Mouse (Mus musculus): ENCODE measurements at regions not wholly inside any gene's neighbourhood (a gene's known extent, or its start where the extent isn't known, plus 50 kb on each side); places are given as distances from the start of the nearest gene placed in this dataset.
"Not testable (repeated sequence)": the region's sequence is repeated elsewhere in the genome, so short reads cannot be mapped to it uniquely, and the experiment has no call there.

DNA sequence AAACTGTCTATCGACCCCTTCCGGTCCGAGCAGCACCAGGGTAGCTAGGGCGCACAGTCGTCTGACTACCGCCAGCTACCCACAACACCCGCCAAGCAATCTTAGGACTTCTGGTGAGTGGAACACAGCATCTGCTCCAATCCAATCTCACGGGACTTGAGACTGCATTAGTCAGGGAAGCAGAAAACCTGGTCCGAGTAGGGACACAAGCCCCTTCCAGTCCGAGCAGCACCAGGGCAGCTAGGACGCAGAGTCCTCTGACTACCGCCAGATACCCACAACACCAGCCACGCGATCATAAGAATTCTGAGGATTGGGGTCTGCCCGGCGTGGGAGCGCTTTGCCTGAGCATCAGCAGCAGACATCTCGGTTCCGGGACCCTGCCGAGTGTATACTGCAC lies 79.6 kb downstream of the Gm10715 start:
- DNase-seq (ENCODE audit: low spot score), result not testable (repeated sequence)

DNA sequence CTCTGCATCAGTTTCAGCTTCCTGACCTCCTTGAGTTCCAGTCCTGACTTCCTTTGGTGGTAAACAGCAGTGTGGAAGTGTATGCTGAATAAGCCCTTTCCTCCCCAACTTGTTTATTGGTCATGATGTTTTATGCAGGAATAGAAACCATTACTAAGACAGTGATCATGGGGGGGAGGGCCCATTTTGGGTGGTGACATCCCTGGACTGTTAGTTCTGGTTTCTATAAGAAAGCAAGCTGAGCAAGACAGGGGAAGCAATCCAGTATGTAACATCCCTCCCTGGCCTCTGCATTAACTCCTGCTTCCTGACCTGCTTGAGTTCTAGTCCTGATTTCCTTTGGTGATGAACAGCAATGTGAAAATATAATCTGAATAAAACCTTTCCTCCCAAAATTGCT lies 124.5 kb downstream of the Gm10715 start:
- DNase-seq (ENCODE audit: low spot score), result no peak

DNA sequence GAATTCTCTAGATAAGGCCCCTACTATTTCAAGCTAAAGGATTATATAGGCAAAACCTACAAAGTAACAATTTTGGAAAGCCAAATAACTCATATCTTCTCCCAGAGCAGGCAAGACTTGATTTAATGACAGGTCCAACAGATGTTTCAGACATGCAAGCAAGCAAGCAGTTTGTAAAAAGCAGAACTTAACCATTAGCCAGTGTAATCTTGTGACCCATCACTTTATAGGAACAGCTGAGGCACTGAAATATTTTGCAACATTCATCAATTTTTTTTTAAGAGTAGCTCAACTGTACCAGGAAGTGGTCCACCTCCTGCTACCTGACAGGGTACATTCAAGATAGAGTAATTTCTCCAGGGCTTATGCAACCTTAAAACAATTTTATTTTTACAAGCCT lies 147.7 kb downstream of the Gm10715 start:
- no peak for DNase-seq (ENCODE audit: low spot score)

DNA sequence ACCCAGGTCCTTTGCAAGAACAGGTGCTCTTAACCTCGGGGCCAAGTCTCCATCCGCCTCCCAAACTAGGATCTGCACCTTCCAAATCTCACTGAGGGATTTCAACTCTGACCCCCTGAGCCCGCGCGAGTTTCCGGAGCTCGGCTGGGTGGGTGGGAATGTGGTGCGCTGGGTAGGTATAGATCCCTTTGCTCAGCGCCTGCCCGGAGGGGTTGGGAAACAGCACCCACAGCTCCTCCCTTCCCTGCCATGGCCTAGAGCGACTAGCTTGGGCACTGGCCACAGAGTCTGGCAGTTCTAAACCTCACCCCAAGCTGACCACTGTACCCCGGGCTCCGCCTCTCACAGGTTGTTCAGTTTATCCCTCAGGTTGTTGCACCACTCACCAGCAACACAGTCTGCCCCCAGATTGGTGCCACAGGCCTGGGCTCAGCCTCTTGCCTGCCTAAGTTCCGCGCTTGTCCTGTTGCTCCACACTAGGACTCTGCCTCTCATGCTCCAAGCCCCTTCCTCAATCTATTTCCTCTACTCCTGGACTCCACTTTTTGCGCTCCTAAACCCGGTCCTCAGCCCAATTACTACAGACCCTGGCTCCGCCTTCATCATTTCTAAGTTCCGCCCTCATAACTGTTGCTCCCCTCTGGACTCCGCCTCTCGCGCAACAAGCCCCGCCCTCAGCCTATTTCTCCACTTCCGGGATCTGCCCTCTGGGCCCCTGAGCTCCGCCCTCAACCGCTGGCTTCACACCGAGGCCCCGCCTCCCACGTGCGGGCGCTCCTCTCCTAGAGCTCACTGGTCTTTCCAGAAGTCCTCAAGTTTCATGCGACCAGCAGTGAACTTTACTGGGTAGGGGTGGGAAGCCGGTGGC lies 135.6 kb upstream of the Alkbh8 start:
- DNase-seq (ENCODE audit: low spot score), result no peak

DNA sequence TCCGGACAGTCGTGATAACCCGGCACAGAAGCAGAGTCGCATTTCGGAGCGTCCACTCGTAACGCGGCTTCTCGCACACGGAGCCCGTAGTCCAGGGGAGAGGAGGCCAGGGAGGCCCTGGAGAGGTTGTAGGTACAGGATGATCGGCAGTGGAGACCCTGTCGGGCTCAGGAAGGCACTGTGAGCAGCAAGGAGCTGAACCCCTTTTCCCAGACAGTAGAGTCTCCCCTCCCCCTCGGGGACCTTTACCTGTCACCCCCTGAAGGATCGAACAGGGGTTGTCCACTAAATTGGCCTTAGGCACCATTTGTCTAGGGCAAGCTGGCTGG lies 135.0 kb upstream of the Alkbh8 start:
- not testable (repeated sequence) for DNase-seq (ENCODE audit: low spot score)

DNA sequence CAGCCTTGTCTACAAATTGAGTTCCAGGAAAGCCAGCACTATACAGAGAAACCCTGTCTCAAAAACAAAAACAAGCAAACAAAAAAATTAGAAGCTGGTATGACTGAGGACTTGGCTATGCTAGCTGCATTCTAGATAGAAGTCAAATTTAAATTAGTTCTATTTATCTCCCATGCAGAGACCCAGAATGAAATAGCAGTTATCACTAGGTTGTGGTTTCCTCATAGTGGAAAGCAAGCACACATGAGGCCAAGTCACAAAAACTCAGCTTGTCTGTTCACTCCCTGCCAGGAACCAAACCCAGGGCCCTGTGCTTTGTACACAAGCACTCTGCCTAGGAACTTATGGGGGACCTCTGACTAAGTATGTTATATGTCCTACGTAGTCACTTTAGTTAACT lies 126.8 kb upstream of the Alkbh8 start:
- not testable (repeated sequence) for DNase-seq (ENCODE audit: low spot score)

DNA sequence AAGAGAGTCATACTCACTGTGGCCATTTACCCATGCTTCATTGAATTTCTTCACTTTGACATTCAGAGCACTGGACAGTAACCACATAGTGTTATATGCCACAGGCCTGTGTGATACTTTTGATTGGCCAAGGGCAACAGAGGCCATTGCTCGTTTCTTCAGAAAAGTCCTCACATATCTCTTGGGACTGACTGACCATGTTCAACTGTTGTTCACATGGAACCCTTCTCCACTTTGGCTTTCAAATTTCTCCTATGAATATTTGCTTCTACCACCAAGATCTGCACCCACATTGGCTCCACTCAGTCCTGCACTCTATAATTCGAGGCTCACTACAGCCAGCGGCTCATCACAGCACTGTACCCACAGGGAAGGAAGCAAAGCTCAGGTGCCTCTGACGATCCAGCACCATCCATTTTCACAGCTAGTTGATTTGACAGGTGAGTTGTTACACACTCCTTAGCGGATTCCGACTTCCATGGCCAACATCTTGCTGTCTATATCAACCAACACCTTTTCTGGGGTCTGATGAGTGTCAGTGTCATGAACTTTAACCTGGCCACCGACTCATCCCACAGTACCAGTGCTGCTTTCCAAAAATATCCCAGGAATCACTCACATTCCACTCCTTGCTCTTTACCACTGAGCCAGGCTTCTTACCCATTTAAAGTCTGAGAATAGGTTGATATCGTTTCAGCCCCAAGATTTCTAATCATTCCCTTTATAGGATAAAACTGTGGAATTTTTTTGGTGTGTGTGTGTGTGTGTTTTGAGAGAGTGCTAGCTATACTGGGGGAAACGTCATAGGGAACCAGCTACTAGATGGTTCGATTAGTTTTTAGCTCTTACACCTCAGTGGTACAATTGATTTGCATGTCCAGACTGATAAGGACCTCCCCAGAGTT lies 76.3 kb upstream of the Alkbh8 start:
- DNase-seq (ENCODE audit: low spot score), result peak; percentile 49

DNA sequence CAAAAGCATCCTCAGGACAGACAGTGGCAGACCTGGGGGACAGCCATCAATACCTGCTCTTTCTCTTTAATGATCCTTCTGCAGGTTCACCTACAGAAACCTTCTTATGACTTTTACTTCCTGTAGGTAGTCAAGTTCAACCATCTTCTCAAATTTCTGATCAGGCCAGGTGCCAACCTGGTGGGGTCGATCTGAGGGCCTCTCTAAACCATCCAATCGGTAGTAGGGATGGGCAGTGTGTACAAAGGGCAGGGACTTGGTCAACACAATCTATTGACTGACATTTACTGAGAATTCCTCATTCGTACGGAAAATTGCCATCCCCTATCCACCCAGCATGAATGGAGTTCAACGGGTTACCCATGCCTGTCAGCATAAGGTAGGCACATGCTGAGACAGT lies 74.8 kb upstream of the Alkbh8 start:
- no peak for DNase-seq (ENCODE audit: low spot score)

DNA sequence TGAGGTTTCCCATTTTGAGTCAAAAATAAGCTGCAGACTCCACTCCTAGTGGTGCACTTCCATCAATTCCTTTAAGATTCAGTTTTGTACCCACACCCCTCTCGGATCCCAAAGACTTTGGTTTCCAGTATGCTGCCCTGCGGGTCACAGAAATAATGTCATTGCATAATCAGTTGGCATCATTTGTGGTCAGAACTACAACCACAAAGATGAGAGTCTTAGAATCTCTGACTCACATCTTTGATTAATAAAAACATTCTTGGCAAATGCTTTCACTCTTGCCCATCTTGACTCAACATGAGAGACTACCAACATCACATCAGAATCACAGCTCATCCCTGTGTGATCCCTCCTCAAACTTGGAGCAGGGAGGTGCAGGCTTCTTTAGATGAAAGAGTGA lies 74.1 kb upstream of the Alkbh8 start:
- no peak for DNase-seq (ENCODE audit: low spot score)

DNA sequence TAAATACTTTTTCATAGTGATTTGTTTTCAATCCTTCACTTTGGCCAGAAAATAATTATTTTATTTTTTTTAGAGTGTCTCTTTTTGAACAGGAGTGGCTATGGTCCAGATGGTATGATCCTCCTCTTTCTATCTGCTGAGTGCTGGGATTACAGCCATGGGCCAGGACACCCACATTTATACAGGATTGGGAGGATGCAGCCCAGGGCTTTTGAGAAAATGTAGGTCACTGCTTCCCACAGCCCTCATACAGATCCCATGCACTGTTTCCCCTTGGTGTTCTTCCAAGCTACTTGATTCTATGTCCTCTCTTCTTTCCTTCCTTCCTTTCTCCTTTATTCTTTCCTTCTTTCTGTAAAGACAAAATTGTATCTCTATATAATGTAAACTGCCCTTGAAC lies 70.5 kb upstream of the Alkbh8 start:
- DNase-seq (ENCODE audit: low spot score), result no peak

DNA sequence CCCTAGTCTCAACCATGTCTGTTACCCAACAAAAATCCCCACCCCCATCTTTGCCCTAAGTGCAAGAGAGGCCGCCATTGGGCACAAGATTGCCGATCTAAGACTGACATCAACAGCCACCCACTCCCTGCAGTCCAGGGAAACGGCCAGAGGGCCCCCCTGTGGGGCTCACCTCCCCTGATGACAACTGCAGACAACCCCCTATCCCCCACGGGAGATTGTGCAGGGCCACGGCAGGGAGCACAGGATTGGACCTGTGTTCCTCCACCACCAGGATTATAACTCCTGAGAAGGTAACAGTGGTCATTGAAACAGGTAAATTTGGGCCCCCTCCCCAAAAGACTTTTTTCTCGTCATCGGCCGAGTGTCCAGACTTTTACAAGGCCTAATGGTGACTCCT lies 54.4 kb upstream of the Alkbh8 start:
- DNase-seq (ENCODE audit: low spot score), result not testable (repeated sequence)

DNA sequence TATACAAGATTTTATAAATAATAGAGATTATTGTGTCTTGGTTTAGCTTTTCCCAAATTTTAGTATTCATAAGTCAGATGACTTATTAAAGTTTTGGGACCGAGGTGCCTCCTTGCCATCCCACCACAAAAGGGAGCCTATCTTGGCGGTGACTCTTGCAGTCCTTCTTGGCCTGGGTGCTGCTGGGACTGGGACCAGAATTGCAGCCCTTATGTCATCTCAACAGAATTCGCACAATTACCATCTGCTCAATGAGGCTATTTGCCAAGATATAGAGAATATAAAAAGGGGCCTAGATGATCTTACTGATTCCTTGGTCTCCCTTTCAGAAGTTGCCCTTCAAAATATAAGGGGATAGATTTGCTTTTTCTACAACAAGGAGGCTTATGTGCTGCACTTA lies 53.0 kb upstream of the Alkbh8 start:
- DNase-seq (ENCODE audit: low spot score), result not testable (repeated sequence)

DNA sequence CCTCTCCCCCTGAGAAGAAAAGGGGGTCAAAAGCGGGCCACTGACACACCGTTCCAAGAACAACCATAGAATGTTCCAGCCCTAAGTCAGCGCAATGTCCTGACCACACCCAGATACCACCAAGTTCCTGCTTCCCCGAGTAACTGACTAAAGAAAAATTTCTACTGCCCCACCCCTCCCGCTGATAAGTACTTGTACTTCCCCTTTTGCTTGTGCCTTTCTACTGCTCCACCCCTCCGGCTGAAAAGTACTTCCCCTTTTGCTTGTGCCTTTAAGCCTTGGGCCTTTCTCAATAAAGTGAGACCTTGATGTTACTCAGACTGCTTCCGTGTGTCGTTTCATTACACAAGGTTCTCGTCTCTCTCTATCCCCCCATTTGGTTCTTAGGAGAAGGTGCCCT lies 51.6 kb upstream of the Alkbh8 start:
- DNase-seq (ENCODE audit: low spot score), result not testable (repeated sequence)

Measured in heart, adult 8-10 months (tissue).